Mouse (Mus musculus) frontal cortex, adult 2 months (tissue): Measurements from ENCODE around the gene Zfp810. TPM values are rescaled to one million over a fixed set of nuclear protein-coding genes. Genes with fewer than 3 reads are reported as not detected.
"Not testable (repeated sequence)": the region's sequence is repeated elsewhere in the genome, so short reads cannot be mapped to it uniquely, and the experiment has no call there.

Source experiments
- DNase-seq, 2 experiments: peaks; one replicate each; pipeline ENCODE4 v3.0.0; 2022; ENCODE audit warnings: low spot score in 1 of 2; ENCODE audit errors: extremely low spot score in 1 of 2
- polyA plus RNA-seq: library from polyadenylated mRNA; depleted of rRNA; stranded (reverse); fragments of >200 nt; gene quantifications from 2 replicates; pipeline ENCODE4 v1.2.3, GENCODE M21; 2012; rRNA removed

Gene Zfp810
- polyA plus RNA-seq = 17.6 and 21.3 TPM in 2 replicates

DNA sequence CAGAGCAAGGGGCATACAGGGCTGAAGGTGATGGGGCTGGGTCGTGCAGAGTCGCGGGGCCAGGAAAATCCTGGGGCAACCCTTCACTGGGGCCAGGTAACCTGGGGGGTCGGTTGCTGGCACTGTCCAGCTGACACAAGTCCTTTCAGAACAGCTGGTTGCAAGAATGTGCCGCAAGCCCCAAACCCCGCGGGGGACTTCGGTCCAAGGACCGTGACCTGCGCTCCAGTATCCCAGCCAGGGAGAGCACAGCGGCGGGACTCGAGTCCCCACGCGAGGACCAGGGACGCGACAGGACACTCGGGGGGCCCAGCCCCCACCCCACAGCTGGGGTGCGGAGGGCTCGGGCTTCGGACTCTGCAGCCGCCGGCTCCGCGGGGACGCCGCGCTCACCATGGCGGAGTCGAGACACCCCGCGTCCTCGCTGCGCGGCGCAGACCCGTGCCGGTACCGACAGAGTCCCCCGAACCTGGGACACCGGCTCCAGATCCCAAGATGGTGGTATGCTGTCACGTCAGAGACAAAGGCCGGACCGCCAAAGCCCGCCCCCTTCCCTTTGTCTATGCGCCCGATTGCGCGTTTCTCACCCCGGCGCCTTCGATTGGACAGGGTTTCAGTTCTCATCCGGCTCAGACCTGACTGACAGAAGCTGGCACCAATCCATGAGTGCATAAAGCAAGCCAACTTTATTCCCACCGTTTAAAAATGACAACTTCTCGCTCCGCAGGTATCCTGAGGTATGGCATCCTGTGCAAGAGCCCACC, at the start of gene Zfp810:
Zfp810 (minus strand) TSS at position 493 of the 764 bp plus-strand sequence.
- DNase-seq = peak; percentile 93 to 95

DNA sequence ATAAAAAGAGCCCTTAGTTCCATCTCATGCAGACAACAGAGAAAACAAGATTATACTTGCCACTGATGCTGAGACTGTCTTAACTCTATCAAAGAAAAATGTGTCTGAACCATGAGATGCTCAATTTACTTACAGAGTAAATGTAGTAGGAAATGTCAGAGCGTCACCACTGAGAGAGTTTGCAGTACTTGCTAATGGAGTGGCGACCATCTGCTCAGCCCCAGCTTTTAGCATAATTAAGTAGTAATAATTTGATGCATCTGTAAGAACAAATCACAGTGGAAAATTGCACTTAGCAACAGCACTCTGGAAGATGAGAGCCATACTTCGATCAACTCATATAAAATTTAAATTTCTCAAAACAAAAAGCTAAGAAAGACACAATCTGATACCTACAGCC, 48.5 kb upstream of the Zfp810 start:
- no peak for DNase-seq

DNA sequence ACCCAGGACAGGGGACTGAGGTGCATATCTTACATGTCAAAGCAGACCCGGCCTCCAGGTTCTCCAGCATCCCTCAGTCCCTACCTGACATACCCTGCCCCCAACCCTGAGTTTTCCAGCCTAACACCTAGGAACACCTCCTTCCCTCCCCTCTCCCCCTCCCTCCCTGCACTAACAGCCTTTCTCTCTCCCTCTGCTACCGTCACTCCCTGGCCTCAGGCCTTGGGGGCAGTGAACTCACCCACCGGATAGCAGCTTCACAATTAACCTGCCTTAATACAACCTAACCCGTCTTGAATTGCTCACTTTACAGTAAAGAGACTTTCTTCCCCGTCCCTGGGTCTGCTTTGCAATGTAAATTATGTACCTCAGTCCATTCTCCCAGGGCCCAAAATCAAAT, 46.5 kb upstream of the Zfp810 start:
- DNase-seq = no peak

GRCm38 (mm10) chr9:22353465-22353864, 46.0 kb upstream of the Zfp810 start:
- no peak for DNase-seq

GRCm38 (mm10) chr9:22340331-22340730, 32.9 kb upstream of the Zfp810 start:
- DNase-seq = no peak

- no peak for DNase-seq
These were observed 29.8 kb upstream of the Zfp810 start for GRCm38 (mm10) chr9:22337217-22337616.

GRCm38 (mm10) chr9:22327475-22328387, 20.3 kb upstream of the Zfp810 start:
- peak; percentile 28 to 82 for DNase-seq

DNA sequence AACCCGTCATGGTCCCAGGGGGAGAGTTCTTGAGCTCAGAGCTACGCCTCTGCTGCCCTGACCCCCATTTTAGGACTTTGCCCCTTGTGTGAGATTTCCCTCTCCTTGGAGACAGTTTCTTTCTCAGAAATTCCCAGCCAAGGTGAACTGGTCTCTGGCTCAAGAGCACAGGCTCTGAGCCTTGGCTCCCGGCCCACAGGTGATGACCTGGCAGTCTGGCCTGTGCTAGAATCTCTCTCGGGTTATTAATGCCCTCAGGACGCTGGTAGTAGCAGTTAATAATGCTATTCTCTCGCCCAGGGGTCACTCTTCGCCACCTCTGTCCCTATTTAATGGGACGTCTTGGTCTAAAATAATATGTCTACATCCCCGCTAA, 19.6 kb upstream of the Zfp810 start:
- DNase-seq = no peak

DNA sequence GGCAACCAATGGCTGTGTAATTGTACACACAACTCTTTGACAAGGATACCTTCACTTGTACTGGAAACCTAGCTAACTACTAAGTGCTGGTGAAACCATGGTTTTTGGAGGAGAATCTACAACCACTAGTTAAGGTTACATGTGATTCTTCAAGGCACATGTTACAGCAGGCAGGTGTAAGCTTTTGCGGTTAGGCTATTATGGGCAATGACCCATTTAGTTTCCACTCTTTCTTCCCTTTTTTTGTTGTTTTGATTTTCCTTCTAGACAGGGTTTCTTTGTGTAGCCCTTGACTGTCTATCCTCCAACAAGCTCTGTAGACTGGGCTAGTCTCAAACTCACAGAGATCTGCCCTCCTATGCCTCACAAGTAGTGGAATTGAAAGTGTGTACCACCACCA, 17.1 kb upstream of the Zfp810 start:
- DNase-seq = no peak

DNA sequence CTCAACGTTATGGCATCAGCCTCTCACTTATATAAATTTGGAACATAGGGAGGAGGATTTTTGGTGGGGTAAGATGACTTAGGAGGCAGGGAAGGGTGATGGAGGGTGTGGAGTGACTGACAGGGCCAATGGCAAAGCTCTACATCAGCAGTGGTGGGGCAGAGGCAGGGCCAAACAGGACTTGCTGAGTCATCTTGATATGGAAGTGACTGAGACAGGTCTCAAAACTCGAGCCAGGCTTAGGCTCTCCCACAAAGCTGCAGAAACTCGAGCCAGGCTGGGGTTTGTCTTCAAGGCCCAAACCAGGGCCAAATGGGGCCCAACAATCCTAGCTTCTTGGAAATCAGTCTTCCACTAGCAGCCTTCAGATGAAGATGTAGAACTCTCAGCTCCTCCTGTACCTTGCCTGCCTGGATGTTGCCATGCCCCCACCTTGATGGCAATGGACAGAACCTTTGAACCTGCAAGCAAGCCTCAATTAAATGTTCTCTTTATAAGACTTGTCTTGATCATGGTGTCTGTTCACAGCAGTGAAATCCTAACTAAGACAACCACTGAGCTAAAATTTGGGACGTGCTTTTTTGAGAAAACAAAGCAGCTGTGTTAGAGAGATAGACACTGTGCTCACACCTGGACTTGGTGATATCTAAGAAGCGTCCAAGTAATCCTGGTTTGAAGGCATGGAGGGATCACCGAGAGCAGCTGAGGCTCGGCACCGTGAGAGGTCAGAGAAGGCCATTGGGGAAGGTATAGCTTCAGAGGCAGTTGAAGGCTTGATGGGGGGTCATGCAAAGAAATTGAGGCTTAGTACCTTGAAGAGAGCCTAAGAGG, 15.1 kb upstream of the Zfp810 start:
- DNase-seq = no peak

GRCm38 (mm10) chr9:22319109-22319508, 11.7 kb upstream of the Zfp810 start:
- no peak for DNase-seq

DNA sequence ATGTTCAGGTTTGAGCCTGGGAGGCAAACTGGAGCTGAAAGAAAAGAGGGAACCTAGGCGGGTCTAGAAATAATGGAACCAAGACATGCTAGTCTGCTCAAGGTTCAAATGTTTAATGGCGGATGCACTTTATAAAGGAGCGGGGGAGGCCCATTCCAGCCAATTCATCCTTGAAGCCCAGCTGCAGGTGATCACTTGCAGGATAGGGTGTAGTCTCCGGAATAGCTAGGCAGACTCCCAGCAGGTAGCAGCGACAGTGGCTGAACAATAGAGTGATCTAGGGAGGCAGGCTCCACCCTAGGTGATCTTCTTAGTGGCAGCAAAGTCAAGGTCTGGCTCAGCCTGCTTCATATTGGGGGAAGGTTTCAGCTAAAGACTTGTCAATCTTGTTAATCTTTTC, 8.6 kb upstream of the Zfp810 start:
- not testable (repeated sequence) for DNase-seq

GRCm38 (mm10) chr9:22314066-22314465, 6.6 kb upstream of the Zfp810 start:
- DNase-seq = no peak

DNA sequence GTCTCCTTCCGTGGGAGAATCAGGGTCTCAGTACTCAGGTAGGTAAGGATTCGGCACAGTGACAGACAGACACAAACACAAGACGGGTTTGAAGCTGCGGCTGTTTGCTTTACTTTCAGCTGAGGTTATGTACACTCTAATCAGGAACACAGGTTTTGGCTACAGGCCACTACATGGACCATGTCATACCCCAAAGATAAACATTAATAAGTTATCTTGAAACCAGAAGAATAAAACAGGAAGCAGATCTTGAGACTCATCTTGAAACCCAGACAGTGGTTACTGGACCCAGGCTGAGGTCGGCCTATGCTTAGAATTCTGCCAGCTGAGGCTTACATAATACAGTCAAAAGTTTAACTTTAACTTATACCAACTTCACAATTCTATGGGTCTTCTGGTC, 5.8 kb upstream of the Zfp810 start:
- DNase-seq = no peak

- DNase-seq = no peak
These were observed 2.2 kb upstream of the Zfp810 start for GRCm38 (mm10) chr9:22309651-22310050.

DNA sequence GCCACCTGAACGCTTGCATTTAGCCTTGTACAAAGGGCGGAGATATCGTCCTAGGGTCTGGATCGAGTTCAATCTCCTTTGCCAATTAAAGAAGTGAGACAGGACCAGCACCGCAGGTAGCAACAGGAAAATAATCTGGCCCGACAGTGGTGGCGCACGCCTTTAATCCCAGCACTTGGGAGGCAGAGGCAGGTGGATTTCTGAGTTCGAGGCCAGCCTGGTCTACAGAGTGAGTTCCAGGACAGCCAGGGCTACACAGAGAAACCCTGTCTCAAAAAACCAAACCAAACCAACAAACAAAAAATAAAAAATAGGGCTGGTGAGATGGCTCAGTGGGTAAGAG, 443 bp upstream of the Zfp810 start:
- not testable (repeated sequence) for DNase-seq

DNA sequence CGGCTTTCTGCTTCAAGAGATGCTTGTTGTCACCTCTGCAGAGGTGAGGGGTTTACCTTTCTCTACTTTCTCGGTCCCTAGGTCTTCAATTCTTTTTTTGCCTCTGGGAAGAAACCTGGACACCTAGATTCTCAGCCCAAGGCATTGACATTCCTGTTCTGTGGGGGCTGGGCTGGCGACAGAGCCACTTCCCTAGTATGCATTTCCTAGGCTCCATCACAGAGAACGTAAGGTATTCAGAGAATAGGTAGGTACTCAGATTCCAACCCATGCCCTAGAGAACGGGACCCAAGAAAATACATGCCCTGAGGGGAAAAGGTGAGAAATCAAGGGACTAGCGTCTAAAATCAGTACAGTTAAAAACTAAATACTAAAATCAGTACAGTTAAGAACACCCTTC, 722 bp downstream of the Zfp810 start:
- peak in 1 of 2 experiments; percentile 27 for DNase-seq

GRCm38 (mm10) chr9:22302199-22302598, 5.2 kb downstream of the Zfp810 start:
- no peak for DNase-seq

- no peak for DNase-seq
These were observed 28.7 kb downstream of the Zfp810 start for GRCm38 (mm10) chr9:22278733-22279132.

GRCm38 (mm10) chr9:22268886-22269285, 38.6 kb downstream of the Zfp810 start:
- DNase-seq = no peak

- DNase-seq = no peak
These were observed 44.8 kb downstream of the Zfp810 start for GRCm38 (mm10) chr9:22262611-22263010.
